28 mouse cellular contexts compared by ENCODE assay signal in the genomic region with DNA sequence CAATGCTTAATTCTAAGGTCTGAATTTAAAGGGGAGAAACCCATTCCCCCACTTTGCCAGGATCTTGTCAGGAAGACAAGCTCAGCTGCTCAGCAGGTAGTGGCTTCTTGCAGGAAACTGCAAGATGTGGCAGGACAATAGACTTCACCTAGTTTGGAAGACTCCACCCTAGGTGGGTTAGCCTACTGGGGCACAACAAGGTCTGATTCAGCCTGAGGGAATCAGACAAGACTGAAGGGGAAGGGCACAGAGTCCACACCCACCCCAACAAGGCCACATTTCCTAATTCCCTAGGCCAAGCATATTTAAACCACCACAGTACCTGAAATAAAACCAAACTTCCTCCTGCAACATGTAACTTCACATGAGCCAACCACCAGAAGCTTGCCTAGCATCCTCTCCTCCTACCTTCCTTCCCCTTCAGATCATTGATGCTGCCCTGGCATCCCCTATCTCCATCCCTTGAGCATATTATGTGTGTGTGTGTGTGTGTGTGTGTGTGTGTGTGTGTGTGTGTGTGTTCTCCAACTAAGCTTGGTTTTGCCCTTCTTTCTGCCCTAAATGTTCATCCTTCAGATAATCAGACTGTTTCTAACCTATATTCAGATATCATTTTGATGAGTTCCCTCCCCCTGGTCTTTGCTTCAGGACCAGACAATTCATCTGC.
DNase-seq lines count a peak whose midpoint lies in the region; ATAC-seq and TF ChIP-seq lines count a peak whose summit lies in the region.
"Had no signal": no experiment of that assay in that cellular context is flagged by ENCODE, and none has a peak within 500 bp of the region (broad histone marks: within the 10 kb centered on the region; RNA-seq: fewer than 3 reads in every experiment).

No protein-coding gene starts in this region.

- H3K9ac ChIP-seq in heart, embryonic 12.5 days = no peak overlapping the region
- H3K9ac ChIP-seq: embryonic facial prominence, embryonic 13.5 days; forebrain, embryonic 12.5 days; forebrain, embryonic 15.5 days; heart, embryonic 15.5 days; hindbrain, embryonic 13.5 days; kidney, embryonic 15.5 days had no signal

- H3K27me3 ChIP-seq in cerebellum, adult 2 months (ENCODE audit: control insufficient read depth, insufficient read depth, low read length) = no peaks in the 10 kb centered on the region
- no peaks in the 10 kb centered on the region for H3K27me3 ChIP-seq in heart, embryonic 12.5 days (replicated peaks)
- H3K27me3 ChIP-seq: CH12.LX; embryonic facial prominence, embryonic 13.5 days; forebrain, embryonic 12.5 days; forebrain, embryonic 15.5 days; heart, embryonic 15.5 days; hindbrain, embryonic 13.5 days; kidney, embryonic 15.5 days had no signal

- H3K4me3 ChIP-seq in cerebellum, adult 2 months (replicated peaks; ENCODE audit: insufficient read depth, low read depth, low read length) = no peak overlapping the region
- no peak overlapping the region for H3K4me3 ChIP-seq in heart, embryonic 12.5 days
- H3K4me3 ChIP-seq: embryonic facial prominence, embryonic 10.5 days; embryonic facial prominence, embryonic 13.5 days; erythroblast, embryonic 14.5 days; forebrain, embryonic 12.5 days; forebrain, embryonic 15.5 days; heart, embryonic 15.5 days; hindbrain, embryonic 10.5 days; hindbrain, embryonic 13.5 days; kidney, embryonic 15.5 days had no signal

- H3K4me2 ChIP-seq in heart, embryonic 12.5 days = no peak overlapping the region
- H3K4me2 ChIP-seq: embryonic facial prominence, embryonic 13.5 days; forebrain, embryonic 12.5 days; forebrain, embryonic 15.5 days; heart, embryonic 11.5 days; heart, embryonic 15.5 days; hindbrain, embryonic 13.5 days; kidney, embryonic 15.5 days had no signal

- DNase-seq in cerebellum, adult 2 months = peak in 1 of 2 experiments; percentile 48
- DNase-seq in cerebellum, adult 11 months = no peak
- DNase-seq in heart, adult 11 months = peak; percentile 33
- DNase-seq in R1 (ENCODE audit: low read depth, low spot score) = peak; percentile 47
- no peak for DNase-seq in kidney, adult 9 months
- DNase-seq: adrenal gland, postnatal 10 days; adrenal gland, postnatal 36 days; B cell, adult 2 months; embryo, embryonic 11 days; gastrocnemius, postnatal 10 days; gastrocnemius, postnatal 36 days; heart, postnatal 10 days; heart, postnatal 36 days; kidney, adult 2 months had no signal

- H3K9me3 ChIP-seq in heart, embryonic 12.5 days (replicated peaks) = peaks cover 13% of the 10 kb centered on the region
- H3K9me3 ChIP-seq: forebrain, embryonic 15.5 days; heart, embryonic 15.5 days had no signal

- H3K4me1 ChIP-seq in cerebellum, adult 2 months (ENCODE audit: control insufficient read depth, insufficient read depth, low read length) = peaks cover 23% of the 10 kb centered on the region; the same call in 1 of the 2 replicates
- no peaks in the 10 kb centered on the region for H3K4me1 ChIP-seq in heart, embryonic 12.5 days (replicated peaks)
- H3K4me1 ChIP-seq: embryonic facial prominence, embryonic 10.5 days; embryonic facial prominence, embryonic 13.5 days; forebrain, embryonic 12.5 days; forebrain, embryonic 15.5 days; heart, embryonic 15.5 days; hindbrain, embryonic 10.5 days; hindbrain, embryonic 13.5 days; kidney, embryonic 15.5 days had no signal

- H3K36me3 ChIP-seq in heart, embryonic 12.5 days = no peaks in the 10 kb centered on the region
- H3K36me3 ChIP-seq: embryonic facial prominence, embryonic 10.5 days; embryonic facial prominence, embryonic 13.5 days; forebrain, embryonic 12.5 days; forebrain, embryonic 15.5 days; heart, embryonic 15.5 days; hindbrain, embryonic 10.5 days; hindbrain, embryonic 13.5 days had no signal

- TF ChIP-seq CTCF in cerebellum, adult 2 months (IDR thresholded peaks at IDR 0.05; ENCODE audit: borderline replicate concordance, insufficient read depth, low read depth, low read length) = no peak

- H3K27ac ChIP-seq in cerebellum, adult 2 months (ENCODE audit: insufficient read depth, low read length) = peak overlapping the region; percentile 97
- no peak overlapping the region for H3K27ac ChIP-seq in heart, embryonic 12.5 days (ENCODE audit: poor library complexity, severe bottlenecking)
- H3K27ac ChIP-seq: embryonic facial prominence, embryonic 10.5 days; embryonic facial prominence, embryonic 13.5 days; forebrain, embryonic 12.5 days; forebrain, embryonic 15.5 days; heart, embryonic 15.5 days; hindbrain, embryonic 10.5 days; hindbrain, embryonic 13.5 days; kidney, embryonic 15.5 days had no signal

- no peak for ATAC-seq in heart, embryonic 12.5 days (ENCODE audit: insufficient number of reproducible peaks, low FRiP score)
- ATAC-seq: forebrain, embryonic 15.5 days; hindbrain, embryonic 16.5 days; intestine, postnatal 0 days had no signal

- TF ChIP-seq POLR2A in cerebellum, adult 2 months (IDR thresholded peaks at IDR 0.05; ENCODE audit: borderline replicate concordance, insufficient read depth, low read length) = no peak

Comparison
In these comparisons a context has a peak if more than half of its experiments do, and no peak if none do; other contexts are left out.
1. DNase-seq: peak in heart, adult 11 months (single experiment) and R1 (single experiment); none in cerebellum, adult 11 months (single experiment) and kidney, adult 9 months (single experiment).